Mouse (Mus musculus): ENCODE data around the gene Dusp18. TPM values are rescaled to one million over a fixed set of nuclear protein-coding genes. Genes with fewer than 3 reads are reported as not detected.

Gene Dusp18
- total and polyA plus RNA-seq, 3 experiments, result 2.8 to 6.6 (median 4.8) TPM

GRCm38 (mm10) chr11:3900296-3900695 is 5.3 kb downstream of the Dusp18 start:
- in situ Hi-C loops (cut with MboI; ENCODE audit: low pct_ligation_motif_present, low pct_unique_long_range_greater_than_20kb, low sequenced_read_pairs), result loop anchor here (25.0 kb wide), 1 partner anchor 363 kb away; the partner anchor contains the start of gene Smtn
- dilution Hi-C loops (cut with MboI; ENCODE audit: extremely low pct_ligation_motif_present, extremely low pct_unique_long_range_greater_than_20kb, low sequenced_read_pairs), result no loop called here
- no peak overlapping the region for H3K27ac ChIP-seq (ENCODE audit: insufficient read depth, low read depth)

GRCm38 (mm10) chr11:3902516-3902915 is 7.5 kb downstream of the Dusp18 start:
- Histone ChIP-seq H3K27me3 (replicated peaks) (no peaks in the 10 kb centered on the region), H3K9ac (ENCODE audit: insufficient read depth, low read depth) (no peak overlapping the region), H3K36me3 (replicated peaks in 1 of 2; ENCODE audit: control insufficient read depth in 1 of 2, insufficient read depth in 1 of 2, low read length in 1 of 2) (peaks cover 17 to 53% of the 10 kb centered on the region in 2 experiments), H3K27ac (ENCODE audit: insufficient read depth, low read depth) (no peak overlapping the region), H3K4me1 (ENCODE audit: control insufficient read depth in 1 of 2, insufficient read depth in 2 of 2) (0 out of 4 replicates have a peak, but pooled peaks cover 0 to 3% of the 10 kb centered on the region in 2 experiments), H3K4me2 (ENCODE audit: insufficient read depth, low read depth, poor library complexity, severe bottlenecking) (no peak overlapping the region), H3K4me3 (replicated peaks in 1 of 3; ENCODE audit: low read depth in 2 of 3, low read length in 2 of 3, poor library complexity in 1 of 3) (no peak overlapping the region), H3K79me2 (replicated peaks; ENCODE audit: control insufficient read depth, extremely low read depth, insufficient read depth, poor library complexity, severe bottlenecking) (no peaks in the 10 kb centered on the region), H3K9me3 (replicated peaks; ENCODE audit: low read length) (no peaks in the 10 kb centered on the region)
- TF ChIP-seq RCOR1 (conservative IDR thresholded peaks at IDR 0.05; ENCODE audit: low read depth, low read length) (no peak), POLR2A (IDR thresholded peaks at IDR 0.05; ENCODE audit: low read depth, low read length) (no peak), MAFK (IDR thresholded peaks at IDR 0.05; ENCODE audit: insufficient replicate concordance, low read length) (no peak), GABPA (IDR thresholded peaks at IDR 0.05; ENCODE audit: insufficient replicate concordance, low read depth, low read length) (no peak), ZMIZ1 (IDR thresholded peaks at IDR 0.05; ENCODE audit: low read depth, low read length) (no peak), ZC3H11A (IDR thresholded peaks at IDR 0.05; ENCODE audit: low read depth, low read length) (no peak), POLR2AphosphoS2 (IDR thresholded peaks at IDR 0.05; ENCODE audit: low read depth, low read length) (no peak)
- in situ Hi-C loops (cut with MboI; ENCODE audit: low pct_ligation_motif_present, low pct_unique_long_range_greater_than_20kb, low sequenced_read_pairs) (loop anchor here (25.0 kb wide), 1 partner anchor 365 kb away; the partner anchor contains the start of gene Smtn), dilution Hi-C loops (cut with MboI; ENCODE audit: extremely low pct_ligation_motif_present, extremely low pct_unique_long_range_greater_than_20kb, low sequenced_read_pairs) (no loop called here)
- DNase-seq (ENCODE audit: extremely low read depth), result no peak

More at GRCm38 (mm10) chr11:3900296-3900695, 5.3 kb downstream of the Dusp18 start:
- Histone ChIP-seq H3K9ac (ENCODE audit: insufficient read depth, low read depth) (no peak overlapping the region), H3K79me2 (replicated peaks; ENCODE audit: control insufficient read depth, extremely low read depth, insufficient read depth, poor library complexity, severe bottlenecking) (no peaks in the 10 kb centered on the region), H3K4me2 (ENCODE audit: insufficient read depth, low read depth, poor library complexity, severe bottlenecking) (no peak overlapping the region), H3K9me3 (replicated peaks; ENCODE audit: low read length) (no peaks in the 10 kb centered on the region), H3K27me3 (replicated peaks) (no peaks in the 10 kb centered on the region), H3K36me3 (replicated peaks in 1 of 2; ENCODE audit: control insufficient read depth in 1 of 2, insufficient read depth in 1 of 2, low read length in 1 of 2) (peaks cover 12 to 47% of the 10 kb centered on the region in 2 experiments), H3K4me1 (ENCODE audit: control insufficient read depth in 1 of 2, insufficient read depth in 2 of 2) (peaks cover 0 to 8% of the 10 kb centered on the region in 2 experiments; a peak in 2 of 4 replicates), H3K4me3 (replicated peaks in 1 of 3; ENCODE audit: low read depth in 2 of 3, low read length in 2 of 3, poor library complexity in 1 of 3) (no peak overlapping the region)
- no peak for DNase-seq (ENCODE audit: extremely low read depth)
- TF ChIP-seq ZMIZ1 (IDR thresholded peaks at IDR 0.05; ENCODE audit: low read depth, low read length) (no peak), MAX (IDR thresholded peaks at IDR 0.05; ENCODE audit: low read length) (no peak), SIN3A (IDR thresholded peaks at IDR 0.05; ENCODE audit: low read length) (no peak), POLR2AphosphoS2 (IDR thresholded peaks at IDR 0.05; ENCODE audit: low read depth, low read length) (no peak), UBTF (IDR thresholded peaks at IDR 0.05; ENCODE audit: low read depth, low read length) (no peak), SMC3 (IDR thresholded peaks at IDR 0.05; ENCODE audit: low read depth, low read length) (no peak), JUN (IDR thresholded peaks at IDR 0.05; ENCODE audit: insufficient read depth, low read depth, low read length) (no peak), CHD1 (IDR thresholded peaks at IDR 0.05; ENCODE audit: low read depth, low read length) (no peak), RCOR1 (conservative IDR thresholded peaks at IDR 0.05; ENCODE audit: low read depth, low read length) (no peak)
